Mouse (Mus musculus): ENCODE measurements around the gene A930033H14Rik. TPM values are rescaled to one million over a fixed set of nuclear protein-coding genes. Genes with fewer than 3 reads are reported as not detected.

Gene A930033H14Rik
- total and polyA plus RNA-seq, 3 experiments, result 0.11 TPM; not detected in 2

DNA sequence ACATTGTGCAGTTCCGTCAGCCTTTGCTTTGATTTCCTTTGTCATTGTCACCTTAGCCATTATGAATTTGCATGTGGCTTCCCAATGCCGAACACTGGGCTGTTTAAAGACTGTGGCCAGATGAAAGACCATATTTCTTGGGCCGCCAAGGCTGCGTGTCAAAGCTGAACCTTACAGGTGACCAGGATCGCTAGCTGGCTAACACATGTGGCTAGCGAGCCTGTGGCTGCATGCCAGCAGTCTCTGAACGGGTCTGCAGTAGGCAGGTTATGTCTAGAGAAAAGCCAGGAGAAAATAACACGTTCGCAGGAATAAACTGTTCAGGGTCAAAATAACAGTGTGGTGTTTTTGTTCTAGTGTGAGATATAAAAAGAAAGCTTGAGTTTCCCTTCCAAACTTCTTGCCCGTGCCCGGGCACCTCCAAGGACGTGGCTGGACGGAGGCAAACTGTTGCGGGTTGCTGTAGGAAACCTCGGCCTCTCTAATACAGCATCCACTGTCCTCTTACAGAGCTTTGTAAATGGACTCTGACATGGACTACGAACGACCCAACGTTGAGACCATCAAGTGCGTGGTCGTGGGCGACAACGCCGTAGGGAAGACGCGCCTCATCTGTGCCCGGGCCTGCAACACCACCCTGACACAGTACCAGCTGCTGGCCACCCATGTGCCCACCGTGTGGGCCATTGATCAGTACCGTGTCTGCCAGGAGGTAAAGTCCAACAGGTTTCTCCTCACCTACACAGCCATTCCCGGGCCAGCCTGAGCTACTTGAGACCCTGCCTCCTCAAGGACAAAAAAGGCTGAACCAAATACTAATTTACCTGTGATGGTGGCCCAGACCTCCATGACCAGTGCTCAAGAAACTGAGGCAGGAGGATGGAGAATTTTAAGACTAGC lies 35.6 kb upstream of the A930033H14Rik start:
- no peak for TF ChIP-seq CTCF (IDR thresholded peaks at IDR 0.05; ENCODE audit: low read depth, low read length)
- no peak for TF ChIP-seq GATA1 (IDR thresholded peaks at IDR 0.05; ENCODE audit: borderline replicate concordance, low read length)
- TF ChIP-seq POLR2AphosphoS5 (IDR thresholded peaks at IDR 0.05; ENCODE audit: insufficient replicate concordance, low read depth, low read length), result no peak
- no peak for TF ChIP-seq TAL1 (conservative IDR thresholded peaks at IDR 0.05; ENCODE audit: low read depth, low read length)
- no peak for TF ChIP-seq GATA2 (IDR thresholded peaks at IDR 0.05; ENCODE audit: borderline replicate concordance, low read depth, low read length)
- Histone ChIP-seq H3K9me3 (replicated peaks) (peaks cover 57% of the 10 kb centered on the region), H3K27me3 (ENCODE audit: insufficient read depth, low read length) (no peaks in the 10 kb centered on the region), H3K36me3 (replicated peaks) (no peaks in the 10 kb centered on the region), H3K4me3 (ENCODE audit: low read depth, low read length) (no peak overlapping the region), H3K4me1 (ENCODE audit: insufficient read depth, low read depth, low read length) (no peaks in the 10 kb centered on the region)
- DNase-seq (ENCODE audit: low spot score) (no peak), ATAC-seq (ENCODE audit: extremely low read depth, insufficient number of reproducible peaks, low FRiP score, poor library complexity, severe bottlenecking) (no peak)

DNA sequence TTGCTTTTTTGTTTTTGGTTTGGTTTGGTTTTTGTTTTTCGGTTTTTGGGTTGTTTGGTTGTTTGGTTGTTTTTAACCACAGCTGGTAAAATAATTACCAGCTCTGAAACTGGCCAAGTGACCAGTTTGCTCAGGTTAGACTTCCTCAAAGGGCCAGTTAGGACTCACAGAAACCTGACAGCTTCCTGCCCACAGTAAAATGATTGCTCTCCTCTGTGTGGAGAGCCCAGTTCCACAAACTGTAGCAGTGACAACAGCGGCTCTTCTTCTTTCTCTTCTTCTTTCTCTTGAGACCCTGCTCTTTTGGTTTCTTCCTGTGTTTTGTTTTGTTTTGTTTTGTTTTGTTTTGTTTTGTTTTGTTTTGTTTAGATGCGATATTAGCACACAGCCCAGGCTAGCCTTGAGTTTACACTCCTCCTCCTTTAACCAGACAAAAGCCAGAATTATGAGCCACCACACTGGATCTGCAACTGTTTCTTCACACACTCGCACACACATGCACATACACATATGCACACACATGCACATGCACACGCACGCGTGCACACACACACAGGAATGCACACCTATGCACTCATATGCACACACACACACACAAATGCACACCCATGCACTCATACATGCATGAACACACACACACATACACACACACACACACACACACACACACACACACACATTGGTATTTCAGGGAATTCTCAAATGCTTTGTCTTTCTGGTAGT lies 34.6 kb upstream of the A930033H14Rik start:
- no peaks in the 10 kb centered on the region for H3K4me1 ChIP-seq (ENCODE audit: insufficient read depth, low read depth, low read length)

DNA sequence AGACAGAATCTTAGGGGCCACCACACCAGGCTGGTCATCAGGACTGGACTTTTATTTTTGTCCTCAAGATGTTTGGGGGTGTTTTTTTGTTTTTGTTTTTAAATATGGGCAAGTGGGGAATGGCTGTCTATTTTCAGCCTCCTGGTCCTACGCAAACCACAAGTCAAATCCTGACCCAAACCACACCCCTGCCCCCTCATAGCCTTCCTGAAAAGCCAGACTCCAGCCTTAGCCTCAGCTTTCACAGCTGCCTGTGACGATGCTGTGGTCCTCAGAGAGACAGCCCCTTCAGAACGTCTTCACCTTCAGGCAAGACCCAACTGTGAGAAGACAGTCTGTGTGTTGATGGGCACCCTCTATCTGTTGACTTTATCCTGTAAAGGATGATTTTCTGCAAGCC lies 33.9 kb upstream of the A930033H14Rik start:
- no peaks in the 10 kb centered on the region for H3K27me3 ChIP-seq (ENCODE audit: insufficient read depth, low read length)
- H3K36me3 ChIP-seq (replicated peaks), result no peaks in the 10 kb centered on the region
- no peak overlapping the region for H3K4me3 ChIP-seq (ENCODE audit: low read depth, low read length)
- H3K4me1 ChIP-seq (ENCODE audit: insufficient read depth, low read depth, low read length), result no peaks in the 10 kb centered on the region
- no peak for TF ChIP-seq POLR2AphosphoS5 (IDR thresholded peaks at IDR 0.05; ENCODE audit: insufficient replicate concordance, low read depth, low read length)
- no peak for TF ChIP-seq GATA2 (IDR thresholded peaks at IDR 0.05; ENCODE audit: borderline replicate concordance, low read depth, low read length)
- TF ChIP-seq GATA1 (IDR thresholded peaks at IDR 0.05; ENCODE audit: borderline replicate concordance, low read length), result no peak
- DNase-seq (ENCODE audit: low spot score) (no peak), ATAC-seq (ENCODE audit: extremely low read depth, insufficient number of reproducible peaks, low FRiP score, poor library complexity, severe bottlenecking) (no peak)
- H3K9me3 ChIP-seq (replicated peaks), result peaks cover 62% of the 10 kb centered on the region

More for the DNA sequence above, 34.6 kb upstream of the A930033H14Rik start:
- Histone ChIP-seq H3K4me3 (ENCODE audit: low read depth, low read length) (no peak overlapping the region), H3K36me3 (replicated peaks) (no peaks in the 10 kb centered on the region), H3K27me3 (ENCODE audit: insufficient read depth, low read length) (no peaks in the 10 kb centered on the region), H3K9me3 (replicated peaks) (peaks cover 62% of the 10 kb centered on the region)
- DNase-seq (ENCODE audit: low spot score), result no peak
- ATAC-seq (ENCODE audit: extremely low read depth, insufficient number of reproducible peaks, low FRiP score, poor library complexity, severe bottlenecking), result no peak
- TF ChIP-seq GATA2 (IDR thresholded peaks at IDR 0.05; ENCODE audit: borderline replicate concordance, low read depth, low read length), result no peak
- no peak for TF ChIP-seq GATA1 (IDR thresholded peaks at IDR 0.05; ENCODE audit: borderline replicate concordance, low read length)
- no peak for TF ChIP-seq TAL1 (conservative IDR thresholded peaks at IDR 0.05; ENCODE audit: low read depth, low read length)
- TF ChIP-seq CTCF (IDR thresholded peaks at IDR 0.05; ENCODE audit: low read depth, low read length), result no peak
- TF ChIP-seq POLR2AphosphoS5 (IDR thresholded peaks at IDR 0.05; ENCODE audit: insufficient replicate concordance, low read depth, low read length), result no peak

DNA sequence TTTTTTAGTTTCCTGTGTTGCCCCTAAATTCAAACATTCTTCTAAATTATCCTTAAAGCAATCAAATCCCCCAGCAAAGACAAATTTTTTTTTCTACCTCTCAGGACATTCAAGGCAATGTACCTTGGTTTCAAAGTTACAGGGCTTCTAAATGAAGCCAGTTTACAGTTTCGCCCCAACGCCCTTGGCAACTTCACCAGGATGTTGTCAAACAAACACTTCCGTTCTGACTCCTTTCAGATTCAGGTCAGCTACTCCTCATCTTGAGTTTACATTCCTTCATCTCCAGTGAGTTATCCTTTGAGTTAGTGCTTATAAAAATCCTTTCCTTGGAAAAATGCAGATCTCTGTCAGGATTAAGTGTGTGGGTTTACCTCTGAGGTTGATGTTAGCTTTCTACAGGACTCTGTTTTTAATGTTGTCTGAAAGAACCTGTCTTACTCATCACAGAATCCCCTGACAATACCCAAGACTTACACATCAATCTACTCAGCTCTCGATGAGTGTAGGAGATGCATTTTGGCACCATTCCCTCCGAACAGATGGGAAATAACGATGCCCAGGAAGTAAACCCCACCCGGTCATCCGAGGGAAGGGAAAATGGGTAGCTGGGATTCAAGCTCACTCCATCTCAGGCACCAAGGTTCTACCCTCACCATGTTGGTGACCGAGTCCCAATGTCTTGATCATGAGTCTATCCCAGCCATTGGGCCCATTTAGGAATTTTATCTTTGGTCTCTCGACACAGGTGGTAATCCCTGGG lies 33.2 kb upstream of the A930033H14Rik start:
- Histone ChIP-seq H3K27me3 (ENCODE audit: insufficient read depth, low read length) (no peaks in the 10 kb centered on the region), H3K9me3 (replicated peaks) (peaks cover 62% of the 10 kb centered on the region), H3K4me1 (ENCODE audit: insufficient read depth, low read depth, low read length) (no peaks in the 10 kb centered on the region), H3K4me3 (ENCODE audit: low read depth, low read length) (no peak overlapping the region), H3K36me3 (replicated peaks) (no peaks in the 10 kb centered on the region)
- no peak for DNase-seq (ENCODE audit: low spot score)
- no peak for ATAC-seq (ENCODE audit: extremely low read depth, insufficient number of reproducible peaks, low FRiP score, poor library complexity, severe bottlenecking)
- no peak for TF ChIP-seq POLR2AphosphoS5 (IDR thresholded peaks at IDR 0.05; ENCODE audit: insufficient replicate concordance, low read depth, low read length)
- TF ChIP-seq TAL1 (conservative IDR thresholded peaks at IDR 0.05; ENCODE audit: low read depth, low read length), result no peak
- TF ChIP-seq GATA1 (IDR thresholded peaks at IDR 0.05; ENCODE audit: borderline replicate concordance, low read length), result no peak
- TF ChIP-seq CTCF (IDR thresholded peaks at IDR 0.05; ENCODE audit: low read depth, low read length), result no peak
- no peak for TF ChIP-seq GATA2 (IDR thresholded peaks at IDR 0.05; ENCODE audit: borderline replicate concordance, low read depth, low read length)

DNA sequence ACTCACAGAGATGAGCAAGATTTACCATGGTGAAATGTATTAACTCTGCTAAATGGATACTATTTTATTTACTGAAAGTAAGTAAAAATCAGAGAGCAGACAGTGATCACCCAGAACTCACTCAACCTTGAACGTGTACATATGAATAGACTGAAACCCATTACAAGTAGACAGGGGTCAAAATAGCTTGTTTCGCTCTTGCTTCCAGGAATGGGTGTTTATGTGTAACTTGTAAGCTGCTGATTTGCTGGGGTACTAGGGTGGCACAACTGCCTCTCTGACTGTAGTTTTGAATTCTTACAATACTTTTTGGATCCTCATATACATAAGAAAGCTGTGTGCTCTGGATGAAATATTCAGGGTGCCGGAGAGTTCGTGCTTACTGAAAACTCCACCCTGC lies 32.3 kb upstream of the A930033H14Rik start:
- no peaks in the 10 kb centered on the region for H3K27me3 ChIP-seq (ENCODE audit: insufficient read depth, low read length)
- peaks cover 59% of the 10 kb centered on the region for H3K9me3 ChIP-seq (replicated peaks)
- ATAC-seq (ENCODE audit: extremely low read depth, insufficient number of reproducible peaks, low FRiP score, poor library complexity, severe bottlenecking), result no peak
- TF ChIP-seq POLR2AphosphoS5 (IDR thresholded peaks at IDR 0.05; ENCODE audit: insufficient replicate concordance, low read depth, low read length), result no peak
- TF ChIP-seq CTCF (IDR thresholded peaks at IDR 0.05; ENCODE audit: low read depth, low read length), result no peak
- TF ChIP-seq GATA1 (IDR thresholded peaks at IDR 0.05; ENCODE audit: borderline replicate concordance, low read length), result no peak
- no peak for TF ChIP-seq GATA2 (IDR thresholded peaks at IDR 0.05; ENCODE audit: borderline replicate concordance, low read depth, low read length)
- TF ChIP-seq TAL1 (conservative IDR thresholded peaks at IDR 0.05; ENCODE audit: low read depth, low read length), result no peak
- H3K4me1 ChIP-seq (ENCODE audit: insufficient read depth, low read depth, low read length), result no peaks in the 10 kb centered on the region
- no peak for DNase-seq (ENCODE audit: low spot score)
- H3K36me3 ChIP-seq (replicated peaks), result no peaks in the 10 kb centered on the region
- no peak overlapping the region for H3K4me3 ChIP-seq (ENCODE audit: low read depth, low read length)

Measured in G1E (cell line).